Mouse (Mus musculus) cerebellum, adult 2 months (tissue): ENCODE results near the gene Prkcb.

Experiments used
- CTCF ChIP-seq: fragments of 200-500 bp; IDR thresholded peaks from 2 replicates; pipeline ENCODE4 v1.5.1; 2011; ENCODE audit warnings: low read depth, mild to moderate bottlenecking, control low read depth, low read length, moderate library complexity, borderline replicate concordance; ENCODE audit not compliant: insufficient read depth
- POLR2A ChIP-seq: fragments of 200-500 bp; IDR thresholded peaks from 2 replicates; pipeline ENCODE4 v1.6.1; 2011; ENCODE audit warnings: low read length, control low read depth, borderline replicate concordance; ENCODE audit not compliant: insufficient read depth

GRCm38 (mm10) chr7:122631151-122631550 lies 342.6 kb downstream of the Prkcb start:
- TF ChIP-seq POLR2A, result no peak
- no peak for TF ChIP-seq CTCF
